Mouse (Mus musculus) left cerebral cortex, postnatal 14 days (tissue): ENCODE measurements around the gene 1110008P14Rik. TPM values are rescaled to one million over a fixed set of nuclear protein-coding genes. Genes with fewer than 3 reads are reported as not detected.

Experiments used
- DNase-seq, 2 experiments: peaks; one replicate each; pipeline ENCODE4 v3.0.0; 2021 to 2022; ENCODE audit warnings: low spot score in 2 of 2, mixed read lengths in 1 of 2
- intact Hi-C: fragments of 180-260 bp; cut with DNase I; formaldehyde crosslinking; loops from one replicate; pipeline ENCODE4 v1.15.1; 2025
- total RNA-seq, 2 experiments: library from RNA; stranded (reverse); gene quantifications; 2 replicates each; pipeline ENCODE4 v1.2.3; 2021

The 1110008P14Rik gene
- total RNA-seq, 2 experiments from 2014 or later = 265 to 282 TPM

GRCm38 (mm10) chr2:32412742-32413531 lies 31.2 kb upstream of the 1110008P14Rik start:
- DNase-seq = no peak
- intact Hi-C loops = no loop called here

GRCm38 (mm10) chr2:32411407-32411806 lies 29.7 kb upstream of the 1110008P14Rik start:
- DNase-seq = no peak
- intact Hi-C loops = no loop called here

- no peak for DNase-seq
- intact Hi-C loops = no loop called here
Observed at GRCm38 (mm10) chr2:32408429-32409424, 27.0 kb upstream of the 1110008P14Rik start.

GRCm38 (mm10) chr2:32407144-32407824 lies 25.5 kb upstream of the 1110008P14Rik start:
- intact Hi-C loops = no loop called here
- DNase-seq = no peak

GRCm38 (mm10) chr2:32404663-32405062 lies 22.9 kb upstream of the 1110008P14Rik start:
- intact Hi-C loops = loop anchor here (1.0 to 5.0 kb wide), 2 partner anchors 83 to 163 kb away; no protein-coding TSS in a partner anchor
- DNase-seq = peak; percentile 97 to 99

- intact Hi-C loops = no loop called here
Observed at GRCm38 (mm10) chr2:32396695-32397094, 15.0 kb upstream of the 1110008P14Rik start.

GRCm38 (mm10) chr2:32395946-32396621 lies 14.3 kb upstream of the 1110008P14Rik start:
- intact Hi-C loops = no loop called here
- DNase-seq = peak; percentile 94 to 95

More at GRCm38 (mm10) chr2:32396695-32397094, 15.0 kb upstream of the 1110008P14Rik start:
- DNase-seq = no peak

GRCm38 (mm10) chr2:32395484-32395945 lies 13.8 kb upstream of the 1110008P14Rik start, which contains the start of gene Ptges2:
Gene Ptges2, plus strand, starts transcription at chr2:32395896.
- DNase-seq = peak; percentile 83 to 89
- intact Hi-C loops = no loop called here

- intact Hi-C loops = no loop called here
- peak in 1 of 2 experiments; percentile 37 for DNase-seq
Observed at GRCm38 (mm10) chr2:32394973-32395372, 13.2 kb upstream of the 1110008P14Rik start.

GRCm38 (mm10) chr2:32392063-32392462 lies 10.3 kb upstream of the 1110008P14Rik start:
- intact Hi-C loops = no loop called here
- no peak for DNase-seq

GRCm38 (mm10) chr2:32390871-32391270 lies 9.1 kb upstream of the 1110008P14Rik start:
- intact Hi-C loops = no loop called here

GRCm38 (mm10) chr2:32389157-32389556 lies 7.4 kb upstream of the 1110008P14Rik start:
- intact Hi-C loops = no loop called here
- no peak for DNase-seq

More at GRCm38 (mm10) chr2:32390871-32391270, 9.1 kb upstream of the 1110008P14Rik start:
- DNase-seq = no peak

- intact Hi-C loops = no loop called here
- no peak for DNase-seq
Observed at GRCm38 (mm10) chr2:32387706-32388490, 6.2 kb upstream of the 1110008P14Rik start, which contains the start of gene Lcn2. Gene Lcn2, minus strand, starts transcription at chr2:32388252.

- peak in 1 of 2 experiments; percentile 63 for DNase-seq
- intact Hi-C loops = no loop called here
Observed at GRCm38 (mm10) chr2:32382689-32383088, 951 bp upstream of the 1110008P14Rik start.

- DNase-seq = peak; percentile 51 to 55
- intact Hi-C loops = no loop called here
Observed at GRCm38 (mm10) chr2:32381141-32381774, 480 bp downstream of the 1110008P14Rik start.

- no peak for DNase-seq
- intact Hi-C loops = no loop called here
Observed at GRCm38 (mm10) chr2:32380001-32380500, 1.7 kb downstream of the 1110008P14Rik start.

GRCm38 (mm10) chr2:32376963-32377362 lies 4.8 kb downstream of the 1110008P14Rik start:
- intact Hi-C loops = no loop called here
- no peak for DNase-seq
